Mouse (Mus musculus) frontal cortex, postnatal 10 days (tissue): Measurements from ENCODE around the gene Spata18.
A peak's percentile ranks its signal among the peaks of the same experiment; 100 is the strongest.

Experiments used
- DNase-seq, 2 experiments: peaks; one replicate each; pipeline ENCODE4 v3.0.0; 2022; ENCODE audit warnings: low spot score in 2 of 2, mixed read lengths in 1 of 2

The Spata18 gene

DNA sequence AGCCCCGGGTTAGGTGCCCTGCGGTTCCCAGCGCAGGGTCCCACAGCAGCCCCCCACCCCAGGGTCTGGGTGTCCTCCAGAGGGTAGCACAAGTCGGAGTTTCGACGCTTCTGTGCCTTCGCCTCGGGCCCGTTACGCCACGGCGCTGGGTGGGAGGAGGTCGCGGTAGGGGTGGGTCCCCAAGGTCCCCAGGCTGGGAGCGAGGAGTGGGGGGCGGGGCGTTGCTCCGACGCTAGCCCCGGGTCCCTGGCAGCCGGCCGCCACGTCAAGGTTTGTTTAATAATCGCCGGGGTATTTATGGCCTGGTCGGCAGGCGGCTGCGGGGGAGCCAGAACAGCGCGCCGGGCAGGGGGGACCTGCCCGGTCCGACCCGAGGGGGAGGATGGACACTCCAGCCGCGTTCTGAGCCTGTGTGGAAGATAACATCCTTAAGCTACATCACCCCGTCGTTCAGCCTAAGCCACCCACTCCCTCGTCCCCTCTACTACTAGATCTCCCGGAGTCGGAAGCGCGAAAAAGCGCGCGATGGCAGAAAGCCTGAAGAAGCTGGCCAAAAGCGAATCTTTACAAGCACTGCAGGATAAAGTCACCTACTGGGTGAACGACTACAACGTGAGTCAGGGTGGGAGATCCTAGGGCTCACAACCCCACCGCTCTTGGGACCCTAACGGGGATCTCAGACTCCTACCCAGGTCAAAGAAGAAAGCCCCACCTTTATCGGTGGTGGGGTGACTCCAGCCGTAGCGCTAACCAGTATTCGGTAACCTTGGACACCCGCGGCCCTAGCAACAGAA is at the start of gene Spata18:
Spata18 (plus strand) TSS at position 319 of the 794 bp plus-strand sequence.
- no peak for DNase-seq

DNA sequence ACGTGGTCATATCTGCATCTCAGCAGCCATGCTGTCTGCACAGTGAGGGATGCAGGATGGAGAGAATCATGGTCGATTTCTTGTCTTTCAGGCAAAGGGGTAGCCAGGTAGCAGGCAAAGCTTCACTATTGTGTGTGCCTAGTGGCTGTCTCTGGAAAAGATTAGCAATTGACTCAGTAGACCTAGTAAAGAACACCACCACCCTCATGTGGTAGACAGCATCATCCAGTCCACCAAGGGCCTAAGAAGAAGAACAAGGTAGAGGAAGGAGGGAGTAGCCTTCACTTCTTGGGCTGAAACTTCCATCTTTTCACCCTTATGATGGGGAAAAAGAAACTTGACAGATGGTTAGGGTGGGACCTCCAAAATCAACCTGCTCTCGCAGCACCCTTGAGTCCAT is 48.3 kb upstream of the Spata18 start:
- DNase-seq = no peak

DNA sequence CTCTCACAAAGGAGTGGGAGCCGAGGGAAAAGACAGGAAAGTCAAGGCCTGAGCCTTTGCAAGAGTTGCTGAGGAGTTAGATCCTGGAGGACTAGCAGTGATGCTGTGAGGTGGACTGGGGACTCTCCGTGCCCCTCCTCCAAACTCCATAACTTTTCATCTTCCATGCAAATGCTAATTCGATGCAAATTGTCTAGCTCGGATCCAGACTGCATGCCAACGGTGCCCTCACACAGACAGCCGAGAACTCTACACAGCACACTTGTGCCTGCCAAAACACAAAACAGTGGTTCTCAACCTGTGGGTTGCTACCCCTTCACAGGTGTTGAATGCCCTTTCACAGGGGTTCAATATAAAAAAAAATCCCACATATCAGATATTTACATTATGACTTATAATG is 46.6 kb upstream of the Spata18 start:
- no peak for DNase-seq

DNA sequence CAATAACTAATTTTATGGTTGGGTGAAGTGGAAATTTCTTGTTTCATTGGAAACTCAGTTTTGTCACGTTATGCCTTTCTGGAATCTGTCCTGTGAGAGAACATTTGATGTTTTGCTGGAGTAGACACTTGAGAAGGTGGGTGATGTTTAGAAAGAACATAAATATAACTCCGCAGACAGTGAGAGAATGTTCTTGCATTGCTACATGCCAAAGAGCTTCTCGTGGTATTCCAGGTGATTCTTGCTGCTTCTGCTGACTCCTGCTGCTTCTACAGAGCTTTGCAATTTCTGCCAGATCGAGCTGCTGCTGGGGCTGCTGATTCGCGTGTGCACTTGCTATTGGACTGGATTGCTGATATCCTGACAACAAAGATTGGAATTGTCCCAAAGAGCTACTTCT is 46.2 kb upstream of the Spata18 start:
- DNase-seq = no peak

DNA sequence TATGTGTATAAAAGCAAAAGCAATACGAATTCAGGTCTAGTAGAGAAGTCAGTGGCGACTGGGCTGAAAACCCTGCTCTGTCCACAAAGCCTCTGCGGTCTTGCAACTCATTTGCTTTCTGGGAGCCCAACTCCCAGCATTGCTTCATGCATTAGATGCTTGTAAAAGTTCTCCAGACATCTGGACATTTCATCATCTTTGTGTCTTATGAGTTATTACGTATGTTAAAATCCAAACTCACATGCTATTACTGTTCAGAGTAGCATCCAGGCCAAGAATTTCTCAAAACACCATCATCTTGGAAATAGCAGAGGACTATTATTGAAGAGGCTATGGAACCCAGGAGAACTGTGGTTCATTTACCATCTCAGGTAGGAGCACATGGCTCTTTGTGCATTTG is 40.1 kb upstream of the Spata18 start:
- no peak for DNase-seq

DNA sequence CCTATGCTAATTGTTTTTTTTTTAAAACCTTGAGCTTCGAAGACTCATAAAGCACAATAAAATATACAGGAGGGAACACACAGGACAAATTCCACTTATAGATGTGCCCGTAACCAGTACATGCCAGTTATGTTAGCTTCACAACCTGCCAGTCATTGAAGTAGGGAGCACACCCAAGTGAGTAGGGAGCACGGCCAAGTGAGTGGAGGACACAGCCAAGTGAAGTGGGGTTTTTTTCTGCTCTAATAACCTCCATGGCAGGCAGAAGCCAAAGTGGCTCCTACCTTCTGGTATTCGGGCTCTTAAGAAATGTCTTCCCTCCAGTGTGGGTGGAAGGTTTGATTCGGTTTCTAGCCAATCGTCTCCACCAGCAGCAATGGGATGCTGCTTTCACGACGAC is 37.9 kb upstream of the Spata18 start:
- no peak for DNase-seq

DNA sequence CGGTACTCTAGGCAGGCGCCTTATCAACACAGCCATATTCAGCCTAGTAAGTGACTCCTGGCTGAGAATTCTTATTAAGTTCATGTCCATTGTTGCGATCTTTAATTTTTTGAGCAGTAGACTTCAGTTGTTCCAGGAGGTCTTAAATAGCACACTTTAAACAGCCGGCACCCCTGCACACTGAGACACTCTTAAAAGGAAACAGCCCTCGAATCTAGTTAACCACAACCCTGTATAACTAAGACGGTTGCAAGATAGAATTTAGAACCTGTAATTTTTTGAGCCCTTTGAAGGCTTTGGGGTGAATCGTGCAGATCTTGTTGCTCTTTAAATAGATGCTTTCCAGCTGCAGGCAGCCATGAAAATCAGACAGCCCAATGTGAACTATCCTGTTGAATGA is 36.0 kb upstream of the Spata18 start:
- no peak for DNase-seq

DNA sequence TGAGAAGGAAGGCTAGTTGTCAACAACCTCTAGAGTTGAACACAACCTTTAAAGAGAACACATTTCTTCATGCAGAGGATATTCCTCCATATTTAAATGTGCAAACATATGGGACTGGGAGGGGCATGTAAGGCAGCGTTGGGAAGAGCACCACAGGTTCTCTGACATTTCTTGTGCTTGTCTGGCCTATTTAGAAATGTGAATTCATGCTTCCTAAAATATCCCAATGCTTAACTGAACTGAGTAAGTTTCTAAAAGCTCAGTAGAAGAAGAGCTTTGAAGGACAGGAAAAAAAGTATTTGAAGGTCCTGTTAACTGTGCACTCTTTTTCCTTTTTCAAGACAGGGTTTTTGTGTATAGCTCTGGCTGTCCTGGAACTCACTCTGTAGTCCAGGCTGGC is 32.2 kb upstream of the Spata18 start:
- DNase-seq = no peak

DNA sequence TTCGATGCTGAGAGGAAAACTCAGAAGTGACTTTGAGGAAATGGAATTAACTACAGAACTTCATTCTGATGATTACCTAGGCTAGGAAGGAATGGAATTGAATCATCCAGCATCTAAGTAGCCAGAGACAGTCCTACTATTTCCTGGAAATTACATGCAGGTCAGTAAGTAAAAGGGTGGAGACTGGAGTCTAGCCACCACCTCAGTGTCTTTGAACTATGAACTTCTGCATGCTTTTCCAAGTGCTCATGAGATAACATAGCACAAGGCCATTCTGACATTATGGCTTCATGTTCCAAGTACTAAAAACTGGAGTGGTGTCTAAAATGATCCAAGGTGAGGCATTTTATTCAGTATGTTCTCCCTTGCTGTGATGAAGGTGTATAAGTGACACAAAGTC is 25.7 kb upstream of the Spata18 start:
- no peak for DNase-seq

DNA sequence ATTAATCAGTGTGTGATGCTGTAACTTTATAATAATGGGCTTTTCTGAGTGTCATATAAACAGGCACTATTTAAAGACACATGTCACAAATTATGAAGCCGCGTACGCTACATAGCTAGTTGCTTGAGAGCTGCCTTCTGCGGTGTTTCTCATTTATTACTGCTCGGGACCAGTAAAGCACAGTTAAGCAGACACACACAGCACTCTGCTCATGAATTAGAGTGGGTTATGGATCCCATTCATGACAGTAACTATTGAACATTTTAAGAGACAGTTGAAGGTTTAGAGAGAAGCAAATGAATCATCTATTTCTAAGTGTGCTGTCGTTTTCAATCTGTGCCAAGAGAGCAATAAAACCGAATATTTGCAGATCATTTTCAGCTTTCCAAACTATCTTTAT is 24.3 kb upstream of the Spata18 start:
- no peak for DNase-seq

DNA sequence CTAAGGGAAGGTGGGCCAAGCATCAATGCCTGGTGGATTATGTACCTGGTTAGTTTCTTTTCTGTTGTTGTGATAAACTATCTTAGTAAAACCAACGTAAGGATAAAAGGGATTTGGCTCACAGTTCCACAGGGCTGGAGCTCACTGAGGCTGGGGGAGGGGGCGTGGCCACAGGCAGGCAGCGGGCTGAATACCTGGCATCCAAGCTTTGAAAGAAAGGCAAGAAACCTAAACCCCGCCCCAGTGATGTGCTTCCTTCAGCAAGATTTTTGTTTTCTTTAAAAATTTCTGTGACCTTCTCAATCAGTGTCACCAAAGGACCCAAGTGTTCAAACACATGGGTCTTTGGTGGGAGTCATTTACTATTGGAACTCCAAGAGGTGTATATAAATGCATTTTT is 23.6 kb upstream of the Spata18 start:
- DNase-seq = no peak

DNA sequence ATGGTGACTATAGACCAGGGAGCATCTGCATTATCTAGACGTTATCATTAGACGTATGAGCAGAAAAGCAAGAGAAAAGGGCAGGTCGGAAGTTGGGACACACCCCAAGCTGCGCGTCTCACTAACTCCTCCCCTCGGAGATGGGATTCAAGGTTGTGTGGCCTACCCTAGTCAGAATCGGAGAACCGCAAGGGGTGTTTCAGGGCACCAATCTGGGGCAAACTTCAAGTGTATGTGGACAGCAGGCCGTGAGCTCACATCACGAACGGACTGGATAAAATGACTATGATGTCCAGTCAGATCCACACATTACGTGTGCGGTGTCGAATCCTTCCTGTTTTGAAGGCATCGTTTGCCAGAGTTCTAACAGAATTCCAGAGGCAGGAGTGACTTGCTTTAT is 23.2 kb upstream of the Spata18 start:
- no peak for DNase-seq

DNA sequence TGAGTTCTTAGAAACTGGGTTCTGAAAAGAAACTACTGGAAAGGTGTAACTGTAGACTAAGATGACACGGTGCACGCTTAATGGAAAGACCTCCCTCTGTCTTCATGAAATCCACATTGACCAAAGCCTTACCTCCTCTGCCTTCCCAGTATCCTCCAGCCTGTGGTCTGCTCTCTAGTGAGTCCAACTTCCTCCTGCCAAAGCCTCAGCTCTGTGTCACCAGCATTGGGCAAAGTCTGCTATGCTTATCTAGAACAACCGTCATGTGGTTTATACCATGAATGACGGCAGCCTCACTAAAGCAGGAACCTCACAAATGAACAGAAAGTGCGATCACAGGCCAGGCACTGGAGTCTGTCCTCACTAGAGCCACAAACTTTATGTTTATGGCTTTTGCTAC is 21.0 kb upstream of the Spata18 start:
- no peak for DNase-seq

DNA sequence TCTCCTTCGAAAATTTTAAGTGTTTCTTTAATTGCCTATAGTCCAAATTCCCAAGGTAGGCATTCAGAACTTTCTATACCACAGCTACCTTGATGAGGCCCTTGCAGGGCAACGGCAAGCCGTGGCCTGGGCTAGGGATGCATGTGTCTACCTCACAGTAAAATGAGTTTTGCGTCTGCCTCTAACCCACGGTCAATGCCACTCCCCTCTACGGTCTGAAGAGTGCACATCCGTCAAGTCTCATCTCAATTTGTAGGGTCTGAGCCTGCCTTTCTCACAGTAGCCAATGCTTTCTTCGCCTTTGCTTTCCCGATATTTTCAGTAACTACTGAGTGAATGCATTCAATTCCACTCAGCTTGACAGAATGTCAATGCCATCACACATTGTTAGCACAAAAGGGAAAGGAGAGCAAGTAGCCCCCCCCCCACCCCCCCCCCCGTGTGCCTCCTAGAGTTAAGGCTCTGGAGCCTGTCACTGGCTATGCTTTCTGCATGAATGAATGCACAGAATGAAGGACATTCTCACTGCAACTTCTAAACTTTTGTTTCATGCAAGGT is 20.1 kb upstream of the Spata18 start:
- DNase-seq = no peak

DNA sequence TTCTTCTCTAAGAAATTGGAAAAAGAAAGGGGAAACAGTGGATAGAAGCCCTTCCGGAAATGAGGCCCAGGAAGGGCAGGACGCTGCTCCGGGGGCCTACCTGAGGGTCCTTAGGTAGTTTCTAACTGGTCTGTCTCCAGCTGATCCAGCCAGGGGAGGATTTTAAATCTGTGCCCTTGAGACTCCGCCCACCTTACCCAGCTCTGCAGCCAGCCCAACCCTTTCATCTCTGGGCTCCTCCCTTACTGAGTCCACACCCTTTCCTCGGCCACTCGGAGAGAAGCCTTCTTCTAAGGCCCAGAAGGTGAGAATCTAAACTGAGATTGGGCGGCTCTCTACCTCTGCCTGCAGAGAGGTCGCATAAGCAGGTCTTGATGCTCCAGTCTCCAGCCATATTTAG is 18.9 kb upstream of the Spata18 start, which contains the start of gene Lrrc66:
Lrrc66 (minus strand) TSS at position 236 of the 400 bp plus-strand sequence.
- DNase-seq = no peak

DNA sequence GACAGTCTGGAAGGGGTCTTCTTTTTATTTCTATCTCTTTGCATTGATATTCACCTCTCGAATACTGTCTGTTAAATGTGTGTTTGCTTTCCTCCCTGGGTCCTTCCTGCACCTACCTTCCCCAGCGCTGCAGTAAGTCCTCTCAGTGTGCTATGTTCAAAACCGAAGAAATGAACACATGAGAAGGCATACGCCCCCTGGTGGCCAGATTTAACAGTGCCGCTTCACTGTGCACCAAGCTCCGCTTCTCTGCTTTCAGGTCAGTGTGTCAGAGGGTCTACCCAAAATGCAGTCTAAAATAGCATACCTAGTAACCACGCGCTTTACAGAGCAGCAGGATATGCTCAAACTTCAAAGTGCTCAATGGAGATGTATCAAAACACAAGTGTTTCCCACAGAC is 18.0 kb upstream of the Spata18 start:
- peak; percentile 61 to 77 for DNase-seq

DNA sequence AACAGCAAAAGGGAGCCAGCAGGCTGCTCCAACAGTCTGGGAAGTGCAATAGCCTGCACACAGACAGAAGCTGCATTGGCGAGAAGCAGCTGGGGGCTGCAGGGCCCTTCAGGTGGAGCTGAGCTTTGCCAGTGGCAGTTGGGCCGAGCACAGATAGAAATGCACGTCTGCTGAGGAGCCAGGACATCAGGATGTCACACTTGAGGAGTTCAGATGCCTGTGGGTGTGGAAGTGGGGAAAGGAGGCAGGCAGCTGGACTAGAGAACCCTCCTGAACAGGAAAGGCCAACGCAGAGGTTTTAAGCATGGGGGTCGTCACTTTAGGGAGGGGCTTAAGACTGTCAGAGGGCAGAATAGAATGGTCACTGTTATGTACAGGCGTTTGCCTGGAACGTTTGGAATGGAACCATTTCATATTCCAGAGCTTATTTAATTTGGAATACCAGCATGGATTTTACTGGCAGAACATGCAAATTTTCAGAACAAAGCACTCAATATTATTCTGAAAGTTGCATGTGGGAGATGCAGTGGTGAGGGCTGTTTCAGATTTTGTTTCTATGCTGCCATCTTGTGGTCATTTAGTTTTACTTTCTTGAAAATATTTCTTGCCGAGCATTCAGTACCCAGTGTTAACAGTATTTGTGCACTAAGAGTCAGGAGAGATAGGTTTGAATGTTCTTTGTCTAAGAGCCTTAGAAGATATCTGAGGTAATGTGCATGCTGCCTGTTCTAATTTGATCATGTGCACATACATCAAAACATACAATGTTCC is 13.7 kb upstream of the Spata18 start:
- DNase-seq = no peak

DNA sequence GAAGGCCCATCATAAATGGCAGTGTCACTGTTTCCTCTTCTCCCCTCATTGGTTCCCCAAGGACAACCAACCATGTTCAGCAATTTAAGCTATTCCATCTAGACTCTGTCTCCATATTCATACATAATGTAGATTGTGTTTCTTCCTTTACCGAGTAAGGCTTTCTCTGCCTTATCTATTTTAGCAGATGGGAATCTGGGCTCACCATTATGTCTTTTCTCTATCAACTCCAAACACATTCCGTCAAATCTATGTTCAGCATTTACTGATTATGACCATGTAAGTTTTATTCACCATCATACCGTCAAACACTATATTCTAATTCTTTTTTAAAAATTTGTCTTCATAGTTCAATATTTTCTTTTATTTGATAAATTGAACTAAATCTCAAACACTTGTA is 10.1 kb upstream of the Spata18 start:
- DNase-seq = no peak

DNA sequence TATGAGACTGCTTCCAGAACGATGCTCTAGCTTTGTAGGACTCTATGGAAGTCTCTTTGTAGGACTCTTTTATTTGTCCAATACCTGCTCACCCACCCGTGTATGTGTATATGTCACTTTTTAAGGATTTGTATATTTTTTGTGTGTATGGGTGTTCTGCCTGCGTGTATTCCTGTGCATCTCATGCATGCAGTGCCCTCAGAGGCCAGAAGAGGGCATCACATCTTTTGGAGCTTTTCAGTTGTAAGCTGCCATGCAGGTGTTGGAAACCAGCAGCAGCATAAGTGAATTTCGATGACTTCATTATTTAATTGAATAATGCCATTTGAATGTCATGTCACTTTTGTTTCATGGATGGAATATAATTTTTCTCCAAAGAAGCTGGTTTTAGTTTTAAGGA is 9.1 kb upstream of the Spata18 start:
- no peak for DNase-seq

DNA sequence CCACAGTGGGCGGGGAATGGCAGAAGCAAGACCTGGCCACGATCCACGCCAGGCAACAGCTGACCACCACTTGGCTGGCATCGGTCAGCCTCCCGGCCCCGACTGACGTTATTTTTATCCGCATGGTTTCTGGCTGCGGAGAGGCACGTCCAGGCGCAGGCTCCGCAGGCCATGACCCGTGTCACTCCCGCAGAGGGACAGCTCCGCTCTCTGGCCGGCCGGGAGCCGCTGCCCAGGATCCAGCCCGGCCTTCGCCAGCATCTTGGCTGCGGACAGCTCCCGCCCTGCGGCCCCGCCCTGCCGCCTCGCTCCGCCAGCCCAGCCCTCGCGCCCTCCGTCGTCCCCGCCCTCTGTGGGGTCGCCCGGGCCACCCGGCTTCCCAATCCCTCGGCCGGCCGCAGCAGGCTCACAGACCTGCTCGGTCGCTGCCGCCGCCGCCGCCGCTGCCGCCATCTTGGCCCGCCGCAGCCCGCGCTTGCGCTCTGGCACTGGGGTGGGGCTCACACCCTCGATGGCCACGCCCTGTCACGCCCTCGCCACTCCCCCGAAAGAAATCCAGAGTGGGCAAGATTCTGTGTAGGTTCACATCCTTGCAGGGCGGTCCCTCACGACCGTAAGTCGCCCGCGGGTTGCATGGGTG is 3.8 kb upstream of the Spata18 start, which contains the start of gene Sgcb:
Sgcb (minus strand) TSS at position 530 of the 640 bp plus-strand sequence.
- peak; percentile 73 to 80 for DNase-seq

DNA sequence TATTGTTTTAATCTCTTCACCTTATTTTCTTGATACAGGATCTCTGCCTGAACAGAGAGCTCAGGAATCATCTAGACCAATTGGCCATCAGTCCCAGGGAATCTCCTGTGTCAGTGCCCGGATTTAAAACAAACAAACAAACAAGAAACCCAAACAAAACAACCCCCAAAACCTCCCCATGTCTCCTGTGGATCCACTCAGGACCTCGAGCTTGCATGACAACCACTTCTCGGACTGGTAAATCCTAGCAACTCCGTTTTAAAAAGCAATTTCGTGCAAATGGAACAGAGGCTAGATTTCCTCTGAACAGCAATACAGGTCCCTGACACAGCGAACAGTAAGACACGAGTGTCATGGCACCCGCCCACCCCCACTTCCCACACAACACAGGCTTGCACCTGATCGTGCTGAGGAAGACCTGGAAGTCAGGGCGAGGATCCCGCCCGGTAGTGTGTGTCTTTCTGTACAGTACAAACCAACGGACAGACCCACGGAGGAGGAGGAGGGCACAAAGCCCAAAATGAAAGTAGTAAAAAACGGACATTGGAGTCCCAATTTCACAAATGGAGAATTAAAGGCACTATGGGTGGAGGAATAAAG is 714 bp upstream of the Spata18 start:
- no peak for DNase-seq

DNA sequence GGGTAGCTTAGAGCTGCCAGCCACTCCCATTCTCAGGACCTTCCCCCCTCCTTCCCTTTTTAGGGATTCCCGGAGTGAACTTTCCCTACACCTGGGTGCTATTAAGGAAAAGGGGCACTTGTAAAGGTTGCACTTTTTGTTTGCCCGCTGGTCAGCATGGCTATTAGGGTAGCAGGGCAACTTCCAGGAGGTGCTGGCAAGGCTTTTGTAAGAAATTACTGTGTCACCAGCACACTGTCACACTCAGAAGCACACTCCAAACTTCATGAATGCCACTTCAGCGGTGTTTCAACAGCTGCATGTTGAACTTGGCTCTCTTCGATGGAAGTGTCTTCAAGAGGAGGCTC is 649 bp downstream of the Spata18 start:
- no peak for DNase-seq
